Mouse (Mus musculus) cerebellum, adult 11 months (tissue): ENCODE measurements around the gene Npff.
A peak's percentile ranks its signal among the peaks of the same experiment; 100 is the strongest.

Experiments
- DNase-seq: peaks from one replicate; pipeline ENCODE4 v3.0.0; 2022

Npff gene

DNA sequence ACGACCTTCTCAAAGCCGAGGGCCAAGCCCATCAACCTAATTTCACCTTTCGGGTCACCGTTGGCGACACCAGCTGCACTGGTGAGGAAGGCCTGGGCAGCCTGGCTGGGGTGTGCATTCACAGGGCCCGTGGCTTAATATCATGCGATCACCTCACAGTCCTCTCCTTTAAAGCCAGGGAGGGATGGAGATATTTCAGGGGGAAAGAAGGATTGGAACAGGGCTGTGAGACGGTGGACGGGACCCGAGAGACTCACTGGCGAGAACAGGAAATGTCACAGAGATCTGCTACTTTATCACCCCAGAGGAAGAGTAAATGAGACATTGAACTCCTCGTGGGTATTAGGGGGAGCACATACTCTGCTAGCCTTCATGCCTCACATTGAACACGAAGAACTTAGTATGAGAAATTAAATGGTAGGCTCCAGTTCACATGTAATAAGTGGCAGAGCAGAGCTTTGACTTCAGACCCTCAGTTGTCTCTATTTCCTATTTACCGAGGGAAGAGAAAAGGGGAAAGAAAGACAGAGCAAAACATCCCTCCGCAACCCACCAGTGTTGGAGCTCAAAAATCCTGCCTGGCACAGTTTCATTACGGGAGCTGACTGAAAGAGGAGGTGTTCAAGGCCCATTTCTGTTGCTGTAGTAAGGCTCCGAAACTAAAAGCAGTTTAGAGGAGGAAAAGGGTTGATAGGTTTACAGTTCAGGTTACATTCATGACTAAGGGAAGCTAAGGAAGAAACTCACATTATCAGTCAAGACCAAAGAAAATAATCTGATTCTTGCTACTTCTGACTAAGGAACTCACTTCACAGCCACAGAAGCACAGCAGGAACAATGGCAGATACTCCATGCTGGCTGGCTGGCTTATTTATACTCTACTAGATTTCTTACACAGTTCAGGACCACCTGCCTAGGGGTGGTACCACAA, 5.3 kb downstream of the Npff start:
- no peak for DNase-seq

DNA sequence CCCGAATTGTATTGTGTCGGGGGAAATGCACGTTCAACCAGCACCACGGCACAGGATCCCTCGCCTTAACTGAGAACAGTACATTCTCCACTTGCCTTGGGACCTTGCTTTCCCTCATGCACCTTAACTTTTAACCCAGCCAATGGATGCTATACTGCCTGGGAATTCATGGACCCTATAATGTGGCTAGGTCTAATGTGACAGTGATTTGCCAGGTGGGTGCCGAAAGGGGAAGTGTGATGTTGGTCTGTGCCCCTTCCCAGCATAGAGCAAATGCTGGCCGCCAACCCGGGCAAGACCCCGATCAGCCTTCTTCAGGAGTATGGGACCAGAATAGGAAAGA, 5.9 kb downstream of the Npff start:
- DNase-seq = no peak

DNA sequence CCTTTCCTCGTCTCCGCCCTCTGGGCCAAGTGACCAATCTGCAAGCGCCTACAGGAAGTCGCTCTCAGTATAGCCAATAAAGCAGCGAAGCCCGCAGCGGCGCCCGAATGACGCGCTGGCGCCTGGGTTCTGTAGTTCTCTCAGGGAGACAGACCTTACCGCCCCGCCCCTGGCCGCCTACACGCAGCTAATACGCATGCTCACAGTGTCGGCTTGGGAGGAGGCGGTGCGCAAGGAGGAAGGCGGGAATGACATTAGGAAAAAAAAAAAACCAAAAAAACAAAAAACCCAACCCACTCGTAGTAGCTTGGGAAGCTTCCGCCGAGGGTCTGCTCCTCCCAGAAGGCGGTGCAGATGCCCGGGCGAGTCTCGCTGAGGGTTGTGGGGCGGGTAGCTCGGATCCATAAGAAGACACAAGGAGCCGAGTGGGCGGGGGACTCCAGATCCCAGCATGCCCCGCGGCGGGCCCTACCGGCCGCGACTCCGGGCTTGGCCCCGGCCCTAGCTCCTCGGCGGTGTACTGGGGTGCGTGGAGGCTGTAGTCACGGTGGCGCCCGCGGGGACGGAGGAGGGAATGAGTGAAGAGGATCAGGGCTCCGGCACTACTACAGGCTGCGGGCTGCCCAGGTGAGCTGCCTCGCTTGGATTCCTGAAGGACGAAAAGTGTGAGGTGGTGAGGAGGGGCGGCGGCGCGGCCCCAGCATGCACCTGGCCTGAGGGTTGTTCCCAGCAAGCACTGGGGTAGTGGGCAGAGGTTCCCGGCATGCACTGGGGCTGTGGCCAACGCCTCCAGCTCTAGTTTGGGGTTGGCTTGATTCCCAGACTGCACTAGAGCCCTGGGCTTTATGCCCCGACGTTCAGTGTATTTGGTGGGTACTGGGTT, 6.5 kb downstream of the Npff start, which contains the start of gene Tarbp2:
Gene Tarbp2, plus strand, starts transcription at position 217 of the 883 bp plus-strand sequence.
- peak; percentile 100 for DNase-seq

DNA sequence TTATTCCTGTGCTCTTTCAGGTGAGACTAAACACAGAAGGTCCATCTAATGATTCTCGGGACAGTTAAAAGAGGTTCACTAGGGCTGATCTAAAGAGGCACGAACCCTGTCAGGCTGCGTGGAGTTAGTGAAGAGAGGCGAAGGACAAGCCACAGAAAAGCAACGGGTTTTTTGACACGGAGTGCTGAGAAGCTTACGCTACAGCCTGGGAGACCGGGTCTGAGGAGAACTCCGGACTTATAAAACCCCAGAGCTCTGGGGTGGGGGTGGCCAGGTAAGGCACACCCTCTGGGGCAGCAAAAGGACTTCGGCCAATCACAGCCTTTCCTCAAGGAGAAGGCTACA, 7.1 kb downstream of the Npff start:
- DNase-seq = no peak

DNA sequence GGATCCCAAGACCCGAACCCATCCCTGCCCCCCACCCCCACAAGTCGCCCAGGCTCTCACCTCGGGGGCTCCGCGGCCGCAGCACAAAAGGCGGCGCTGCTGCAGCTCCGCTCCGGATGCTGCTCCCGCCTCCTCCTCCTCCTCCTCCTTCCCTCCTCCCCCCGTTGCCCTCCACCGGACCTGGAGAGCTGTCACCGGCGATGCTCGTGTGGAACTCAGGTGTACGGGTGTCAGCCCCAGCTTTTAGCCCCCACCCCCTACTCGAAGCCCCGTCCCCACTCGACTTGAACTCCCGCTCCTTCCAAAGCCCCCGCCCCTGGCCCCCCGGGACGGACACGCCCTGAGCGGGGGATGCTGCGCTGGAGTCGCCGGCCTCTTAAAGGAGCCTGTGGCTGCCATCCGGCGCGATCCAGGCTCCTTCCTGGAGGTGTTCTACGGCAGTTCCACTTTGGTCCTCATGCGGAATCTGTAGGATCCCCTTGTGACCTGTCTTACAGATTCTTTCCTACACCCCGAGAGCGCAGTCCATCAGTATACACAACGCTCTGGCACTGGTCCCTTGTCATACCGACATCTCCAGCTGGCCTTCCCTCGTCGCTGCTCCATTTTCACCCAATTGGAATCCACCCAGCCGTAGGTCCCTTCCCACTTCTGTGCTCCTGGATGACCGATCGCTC, 7.9 kb downstream of the Npff start, which contains the start of gene Map3k12:
Gene Map3k12, minus strand, starts transcription at position 337 of the 677 bp plus-strand sequence.
- peak; percentile 81 for DNase-seq

DNA sequence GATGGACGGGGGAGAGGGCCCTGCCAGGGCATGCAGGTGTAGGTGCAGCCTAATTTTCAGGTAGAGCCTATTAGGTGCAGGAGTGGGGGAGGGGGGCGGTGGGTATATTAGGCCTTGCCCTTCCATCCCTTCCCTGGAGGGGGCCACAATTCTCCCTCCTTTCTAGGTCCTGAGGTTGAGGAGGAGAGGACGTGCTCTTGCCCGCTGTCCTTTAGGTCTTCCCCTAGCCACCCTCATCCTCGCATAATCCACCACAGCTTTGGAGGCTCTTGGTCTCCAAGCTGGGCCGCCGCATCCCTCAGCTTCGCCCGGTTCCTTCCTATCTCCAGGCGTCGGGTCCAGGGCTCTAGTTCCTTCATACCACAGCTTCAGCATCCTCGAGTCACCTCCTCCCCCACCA, 8.4 kb downstream of the Npff start:
- DNase-seq = peak; percentile 67

DNA sequence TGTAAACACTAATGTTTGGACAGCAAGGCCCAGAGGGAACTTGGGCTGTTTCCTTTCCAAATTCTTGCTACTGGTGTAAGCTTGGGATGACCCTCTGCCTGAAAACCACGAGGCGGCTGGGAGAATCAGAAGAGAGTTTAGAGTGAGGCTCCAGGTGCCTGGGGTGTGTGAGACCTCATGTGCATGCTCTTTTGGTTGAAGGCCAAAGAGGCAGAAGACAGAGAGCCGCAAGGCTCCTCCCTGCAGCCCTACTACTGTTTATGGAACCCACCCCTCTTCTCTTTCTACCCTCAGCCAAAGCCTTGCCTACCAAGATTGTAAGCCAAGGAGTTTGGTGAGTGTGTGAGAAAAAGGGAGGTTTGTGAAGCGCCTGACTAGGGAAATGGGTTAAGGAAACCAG, 9.0 kb downstream of the Npff start:
- DNase-seq = no peak

DNA sequence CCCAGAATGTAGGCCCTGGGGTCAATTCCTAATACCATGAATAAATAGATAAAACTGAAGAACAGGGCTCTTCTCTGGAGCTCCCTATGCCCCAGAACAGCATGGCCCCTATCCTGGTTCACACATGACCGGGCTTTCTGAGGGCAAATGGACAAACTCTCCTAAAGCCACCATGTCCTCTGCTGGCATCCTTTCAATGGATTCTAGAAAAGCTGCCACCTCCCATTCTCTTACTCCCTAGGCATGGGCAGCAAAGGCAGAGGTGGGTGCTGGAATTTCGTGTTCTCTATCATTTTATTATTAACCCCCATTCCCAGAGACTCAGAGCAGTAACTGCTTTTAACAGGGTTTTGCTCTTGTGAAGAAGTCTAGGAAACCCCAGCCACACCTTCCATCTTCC, 9.5 kb downstream of the Npff start:
- no peak for DNase-seq

DNA sequence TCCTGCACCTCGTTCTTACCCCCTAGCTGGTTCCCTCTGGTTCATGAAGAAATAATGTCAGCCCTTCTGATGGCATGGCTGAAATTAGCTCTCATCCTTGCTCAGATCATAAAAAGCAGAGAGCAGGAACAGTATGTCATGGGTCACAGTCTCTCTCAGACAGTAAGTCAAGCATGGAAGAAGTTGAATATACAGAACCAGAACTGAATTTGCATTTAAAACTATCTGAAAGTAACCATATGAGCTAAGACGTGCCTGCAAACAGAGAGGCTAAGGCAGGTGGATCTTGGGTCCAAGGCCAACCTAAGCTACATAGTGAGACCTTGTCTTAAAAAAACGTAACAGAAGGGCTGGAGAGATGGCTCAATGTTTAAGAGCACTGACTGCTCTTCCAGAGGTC, 11.7 kb downstream of the Npff start:
- no peak for DNase-seq

DNA sequence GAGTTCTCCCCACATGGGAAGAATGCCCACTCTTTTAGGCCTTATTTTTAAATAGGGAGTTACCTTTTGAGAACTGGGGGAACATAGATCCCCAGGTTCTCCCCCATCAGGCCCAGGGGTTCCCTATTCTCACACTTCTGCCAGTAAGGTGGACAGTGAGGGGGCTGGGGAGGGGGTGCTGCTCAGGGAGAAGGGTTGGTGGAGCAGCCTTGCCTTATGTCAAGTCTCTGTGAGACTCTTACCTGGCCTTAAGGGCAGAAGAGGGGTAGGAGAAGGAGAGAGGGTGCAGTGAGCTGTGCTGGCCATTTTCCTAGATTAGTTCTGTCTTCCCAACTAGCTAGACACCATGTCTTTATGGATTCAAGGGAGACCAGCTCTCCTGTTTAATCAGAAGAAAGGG, 12.3 kb downstream of the Npff start:
- DNase-seq = no peak

DNA sequence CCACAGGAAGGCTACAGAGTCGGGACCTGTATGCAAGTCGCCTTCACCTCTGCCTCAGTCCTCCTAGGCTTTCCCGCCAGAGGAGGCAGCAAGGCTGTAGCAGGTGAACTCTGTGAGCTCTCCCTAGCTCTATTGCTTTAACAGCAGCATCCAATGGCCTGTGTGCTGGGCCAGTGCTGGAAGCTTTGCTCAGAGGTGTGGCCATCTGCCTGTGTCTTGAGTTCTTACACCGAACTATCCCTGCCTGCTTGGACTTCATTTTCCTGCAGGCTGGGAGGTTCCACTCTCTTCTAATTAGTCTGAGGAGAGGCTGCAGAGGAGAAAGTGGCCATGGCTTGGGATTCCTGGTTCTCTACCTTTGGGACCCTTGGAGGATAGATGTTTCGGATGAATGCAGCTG, 12.7 kb downstream of the Npff start:
- DNase-seq = no peak

DNA sequence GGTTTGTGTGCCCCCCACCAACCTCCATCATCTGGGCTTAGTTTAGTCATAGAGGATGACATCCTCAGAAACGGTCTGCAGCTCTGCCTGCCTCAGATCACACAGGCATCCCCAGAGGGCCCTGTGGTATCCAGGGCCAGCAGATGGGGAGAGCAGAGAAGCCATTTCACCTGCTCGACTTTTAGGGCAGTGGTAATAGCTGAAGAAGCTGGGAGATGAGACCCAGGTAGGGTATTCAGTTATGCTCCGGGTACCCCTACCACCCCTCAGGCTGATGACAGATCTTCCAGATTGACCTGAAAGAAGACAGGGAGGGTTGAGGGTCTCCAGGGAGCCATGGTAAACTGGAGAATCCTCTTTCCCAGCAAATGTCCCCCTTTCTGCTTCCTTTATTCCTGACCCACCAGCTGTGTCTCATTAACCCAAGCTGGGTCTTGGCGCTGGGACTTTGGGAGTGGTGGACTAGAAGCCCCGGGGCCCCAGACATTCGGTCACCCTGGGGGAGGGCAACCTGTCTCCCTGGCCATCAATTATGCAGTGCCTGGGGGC, 13.4 kb downstream of the Npff start:
- DNase-seq = no peak

DNA sequence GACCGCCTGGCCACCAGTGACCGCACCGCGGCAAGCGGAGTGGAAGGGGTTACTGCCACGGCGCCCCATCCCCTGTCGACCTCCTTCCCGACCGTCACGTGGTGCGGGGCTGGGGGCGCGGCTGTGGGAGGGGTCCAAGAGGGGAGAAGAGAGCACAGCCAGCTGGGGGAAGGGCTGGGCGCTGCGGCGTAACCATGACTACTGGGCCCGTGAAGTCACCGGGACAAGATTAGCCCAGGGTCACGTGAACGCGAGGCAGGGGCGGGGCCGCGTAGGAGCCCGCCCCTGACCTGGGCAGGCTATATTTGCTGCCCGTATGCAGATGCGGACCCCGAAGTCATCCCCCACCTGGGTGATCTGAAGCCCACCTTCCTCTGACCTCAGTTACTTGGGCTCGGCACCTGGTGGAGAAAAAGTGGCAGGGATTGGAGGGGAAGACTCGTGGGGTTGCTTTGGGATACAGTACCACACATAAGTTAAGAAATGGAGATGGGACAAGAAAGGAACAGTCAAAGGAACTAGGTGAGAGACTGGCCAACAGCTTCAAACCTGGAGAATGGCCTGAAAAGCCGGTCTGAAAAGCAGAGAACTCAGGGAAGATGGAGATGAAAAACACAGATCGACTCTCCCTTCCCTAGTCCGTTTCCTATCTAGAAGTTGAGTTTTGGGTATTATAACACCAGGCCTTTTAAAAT, 14.0 kb downstream of the Npff start:
- peak; percentile 74 for DNase-seq

DNA sequence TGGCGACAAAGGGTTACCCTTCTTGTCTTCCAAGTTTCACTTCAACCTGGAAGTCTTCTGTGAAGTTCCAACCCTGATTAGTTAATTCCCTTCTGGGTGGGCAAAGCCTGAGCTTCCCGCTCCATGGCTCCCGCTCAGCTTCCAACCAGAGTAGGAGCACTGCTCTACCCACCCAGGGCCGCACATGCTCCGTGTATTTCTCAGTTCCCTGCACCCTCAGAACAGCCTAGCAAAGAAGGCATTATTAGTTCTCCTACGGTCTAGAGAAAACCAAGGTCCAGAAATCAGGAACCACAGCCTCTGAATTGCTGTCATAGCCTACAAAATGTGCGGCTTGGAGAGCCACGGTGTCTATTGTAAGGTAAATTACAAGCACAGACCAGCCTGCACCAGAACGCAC, 14.6 kb downstream of the Npff start:
- no peak for DNase-seq

DNA sequence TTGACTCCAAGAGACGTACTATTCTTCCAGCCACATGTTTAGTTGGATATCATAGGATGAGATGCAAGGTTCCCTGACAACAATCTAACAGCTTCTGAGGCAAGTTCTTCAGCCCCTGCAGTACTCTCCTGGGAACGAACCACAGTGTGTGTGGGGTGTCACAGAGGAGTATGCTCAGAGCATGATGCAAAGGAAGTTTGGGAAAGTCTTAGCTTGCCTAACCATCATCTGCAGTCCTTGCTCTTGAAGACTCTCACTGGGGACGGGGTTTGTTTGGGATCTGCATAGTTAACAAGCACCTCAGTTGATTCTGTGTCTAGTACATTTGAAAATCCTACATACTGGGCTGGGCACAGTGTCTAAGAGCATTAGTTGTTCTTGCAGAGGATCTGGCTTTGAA, 16.4 kb downstream of the Npff start:
- no peak for DNase-seq

DNA sequence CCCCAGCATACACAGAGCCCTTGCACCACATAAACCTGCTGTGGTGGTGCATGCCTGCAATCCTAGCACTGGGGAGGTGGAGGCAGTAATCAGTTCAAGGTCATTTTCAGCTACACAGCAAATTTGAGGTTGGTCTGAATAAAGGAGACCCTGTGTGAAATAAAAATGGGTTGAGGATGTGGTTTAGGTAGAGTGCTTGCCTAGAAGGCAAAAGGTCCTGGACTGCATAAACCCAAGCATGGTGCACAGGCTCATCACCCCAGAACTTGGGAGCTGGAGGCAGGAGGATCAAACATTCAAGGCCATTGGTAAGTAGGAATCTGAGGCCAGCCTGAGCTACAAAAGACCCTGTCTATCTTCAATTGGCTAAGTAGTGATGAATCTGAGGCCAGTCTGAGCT, 17.2 kb downstream of the Npff start:
- DNase-seq = no peak

DNA sequence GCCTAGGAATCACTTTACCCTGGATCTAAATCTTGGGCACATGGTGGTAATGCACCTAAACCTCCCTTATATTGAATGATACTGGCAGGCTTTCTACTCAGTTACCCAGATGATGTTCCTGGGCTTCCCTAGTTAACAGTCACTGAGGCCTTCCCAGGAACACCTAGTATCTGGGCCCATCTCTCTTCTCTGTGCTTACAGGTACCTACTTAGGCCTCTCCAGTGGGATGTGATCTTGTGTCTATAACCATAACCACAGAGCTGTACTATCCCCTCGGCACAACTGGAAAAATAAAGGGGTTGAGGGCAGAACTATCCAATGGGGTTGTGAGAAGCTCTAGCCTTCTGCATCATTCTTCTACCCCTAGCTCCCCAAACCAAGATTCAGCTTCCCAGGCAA, 17.9 kb downstream of the Npff start:
- no peak for DNase-seq

DNA sequence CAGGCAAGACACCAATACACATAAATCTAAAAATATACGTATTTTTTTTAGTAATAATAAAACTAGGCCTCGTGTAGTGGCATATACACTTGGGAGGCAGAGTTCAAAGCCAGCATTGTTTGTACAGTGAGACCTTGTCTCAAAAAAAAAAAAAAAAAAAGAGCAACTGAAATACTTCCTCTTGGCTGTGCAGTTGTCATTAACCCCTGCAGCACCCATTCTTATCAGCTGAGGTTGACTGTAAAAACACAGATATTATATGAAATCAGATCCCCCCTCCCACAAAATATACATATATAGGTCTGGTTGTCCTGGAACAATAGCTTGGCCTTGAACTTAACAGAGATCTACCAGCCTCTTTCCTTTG, 18.3 kb downstream of the Npff start:
- no peak for DNase-seq

DNA sequence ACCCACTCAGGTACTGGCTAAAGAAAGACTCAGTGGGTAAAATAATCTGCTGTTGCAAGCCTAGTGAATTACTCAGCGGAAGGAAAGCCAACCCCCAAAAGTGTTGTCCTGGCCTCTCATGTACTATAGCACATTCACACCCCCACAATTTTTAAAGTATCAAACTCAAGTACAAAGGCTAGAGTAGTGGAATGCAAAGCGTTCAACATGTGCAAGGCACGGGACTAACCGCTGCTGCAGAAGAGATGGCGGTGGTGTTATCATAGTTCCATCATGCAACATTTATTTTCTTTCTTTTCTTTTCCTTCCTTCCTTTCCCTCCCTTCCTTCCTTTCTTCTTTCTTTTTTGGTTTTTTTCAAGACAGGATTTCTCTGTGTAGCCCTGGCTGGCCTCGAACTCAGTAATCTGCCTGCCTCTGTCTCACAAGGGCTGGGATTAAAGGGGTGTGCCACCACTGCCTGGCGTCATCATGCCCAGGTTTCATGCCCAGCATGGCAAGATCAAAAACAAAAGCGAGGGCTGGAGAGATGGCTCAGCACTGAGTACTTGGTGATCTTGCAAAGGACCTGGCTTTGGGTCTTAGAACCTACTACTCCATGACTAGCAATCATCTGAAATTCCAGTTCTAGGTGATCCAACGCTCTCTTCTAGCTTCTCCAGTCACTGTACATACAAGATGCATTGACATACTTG, 18.8 kb downstream of the Npff start:
- no peak for DNase-seq

DNA sequence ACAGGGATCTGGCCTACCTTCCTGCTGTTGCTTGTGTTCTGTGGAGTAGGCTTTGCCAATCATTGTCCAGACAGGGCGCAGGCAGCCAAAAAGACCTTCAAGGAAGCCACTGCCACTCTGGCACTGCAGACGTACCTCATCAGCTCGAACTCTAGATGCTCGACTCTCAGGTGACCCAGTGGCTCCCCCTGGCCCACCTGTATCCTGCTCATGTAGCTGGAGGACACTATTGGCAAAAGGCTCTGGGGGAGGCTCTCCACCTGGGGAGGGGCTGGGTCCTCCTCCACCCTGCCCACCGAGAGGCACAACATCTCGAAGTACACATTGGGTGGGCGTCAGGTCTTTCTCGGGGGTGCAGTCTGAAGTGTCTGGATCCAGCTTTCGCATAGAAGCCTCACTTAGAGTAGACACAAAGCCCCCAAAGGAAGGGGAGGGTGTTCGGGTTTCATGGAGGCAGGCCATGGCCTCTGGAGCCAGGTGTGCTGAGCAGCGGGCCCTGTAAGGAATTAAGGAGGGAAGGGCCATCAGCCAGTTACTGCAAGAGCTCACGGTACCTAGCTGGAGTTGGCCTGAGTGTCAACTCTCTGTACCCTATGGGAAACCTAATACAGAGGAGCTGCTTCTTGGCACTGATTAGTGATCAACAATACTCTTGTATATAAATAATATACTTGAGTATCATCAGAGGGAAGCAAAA, 19.5 kb downstream of the Npff start:
- no peak for DNase-seq
